Mouse (Mus musculus) layer of hippocampus, postnatal 10 days (tissue): ENCODE results near the gene 1700057G04Rik. TPM values are rescaled to one million over a fixed set of nuclear protein-coding genes. Genes with fewer than 3 reads are reported as not detected.

ENCODE experiments used
- DNase-seq, 2 experiments: peaks; one replicate each; pipeline ENCODE4 v3.0.0; 2021; ENCODE audit warnings: low spot score in 2 of 2
- long read RNA-seq: library from polyadenylated mRNA; stranded (forward); transcript quantifications from one replicate; pipeline ENCODE4 v2.0.0, GENCODE M21; 2023
- total RNA-seq, 2 experiments: library from RNA; stranded (reverse); gene quantifications; 2 replicates each; pipeline ENCODE4 v1.2.3; 2021

Gene 1700057G04Rik
- total RNA-seq: not detected
- long read RNA-seq: 0 reads

- DNase-seq: no peak
These were observed at the start of gene 1700057G04Rik for GRCm38 (mm10) chr9:92309077-92309476. TSS of gene 1700057G04Rik (plus strand) at chr9:92309377.

GRCm38 (mm10) chr9:92260481-92261159, 48.6 kb upstream of the 1700057G04Rik start:
- no peak for DNase-seq

DNA sequence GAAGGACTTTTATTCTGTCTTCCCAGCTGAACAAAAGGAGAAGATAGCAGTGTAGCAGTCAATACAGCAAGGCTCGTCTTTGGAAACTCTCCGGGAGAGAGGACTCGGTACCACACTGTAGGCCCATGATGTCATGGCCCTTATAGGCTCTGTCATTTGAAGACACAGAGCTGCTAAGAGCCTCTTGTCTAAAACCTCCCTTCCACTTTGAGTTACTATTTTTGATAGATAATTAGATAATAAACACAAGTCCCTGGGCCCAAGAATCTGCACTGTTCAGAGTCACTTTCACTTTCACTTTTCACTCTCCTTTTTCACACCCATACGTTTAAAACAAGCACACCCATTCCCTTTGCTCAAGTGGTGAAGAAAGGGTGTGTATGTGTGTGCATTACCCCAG, 43.5 kb upstream of the 1700057G04Rik start:
- no peak for DNase-seq

GRCm38 (mm10) chr9:92266558-92267171, 42.5 kb upstream of the 1700057G04Rik start:
- DNase-seq: no peak

DNA sequence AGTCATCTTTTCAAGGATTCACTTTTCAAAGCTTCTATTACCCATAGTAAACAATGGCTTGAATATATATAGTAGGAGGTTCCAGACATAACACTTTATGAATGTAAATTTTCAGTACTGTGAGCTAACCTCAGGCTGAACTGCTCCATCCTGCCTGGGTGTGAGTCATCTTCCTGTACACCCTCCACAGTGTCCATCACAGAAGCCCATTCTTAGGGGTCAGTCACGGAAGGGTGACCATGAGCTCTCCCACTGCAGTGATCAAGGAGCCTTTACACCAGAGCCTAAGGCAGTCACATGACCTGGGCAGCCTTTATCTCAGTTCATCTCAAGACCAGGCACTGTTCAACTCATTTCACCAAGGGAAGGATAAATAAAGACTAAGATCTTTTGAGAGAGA, 41.4 kb upstream of the 1700057G04Rik start:
- no peak for DNase-seq

DNA sequence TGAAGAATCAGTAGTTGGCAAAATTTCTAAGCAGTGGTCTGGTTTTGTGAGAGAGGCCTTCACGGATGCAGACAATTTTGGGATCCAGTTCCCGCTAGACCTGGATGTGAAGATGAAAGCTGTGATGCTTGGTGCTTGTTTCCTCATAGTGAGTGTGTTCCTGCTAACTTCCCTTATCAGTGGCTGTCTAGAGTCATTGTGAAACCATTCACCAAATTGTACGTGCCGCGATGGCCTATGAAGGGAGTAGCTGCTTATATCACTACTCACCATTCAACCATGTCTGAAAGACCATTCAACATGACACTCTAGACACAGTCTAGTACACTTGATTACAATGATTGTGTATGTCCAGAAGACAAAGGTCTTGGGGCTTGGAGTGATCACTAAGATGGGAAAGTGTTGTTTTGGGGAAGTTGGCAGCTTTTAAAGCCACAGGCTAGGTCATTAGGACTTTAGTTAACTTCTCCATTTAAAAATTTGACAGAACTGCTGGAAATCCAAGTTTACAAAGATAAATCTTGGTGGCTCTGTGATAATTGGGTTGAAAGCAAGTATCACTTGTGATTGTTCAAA, 39.3 kb upstream of the 1700057G04Rik start:
- DNase-seq: no peak

DNA sequence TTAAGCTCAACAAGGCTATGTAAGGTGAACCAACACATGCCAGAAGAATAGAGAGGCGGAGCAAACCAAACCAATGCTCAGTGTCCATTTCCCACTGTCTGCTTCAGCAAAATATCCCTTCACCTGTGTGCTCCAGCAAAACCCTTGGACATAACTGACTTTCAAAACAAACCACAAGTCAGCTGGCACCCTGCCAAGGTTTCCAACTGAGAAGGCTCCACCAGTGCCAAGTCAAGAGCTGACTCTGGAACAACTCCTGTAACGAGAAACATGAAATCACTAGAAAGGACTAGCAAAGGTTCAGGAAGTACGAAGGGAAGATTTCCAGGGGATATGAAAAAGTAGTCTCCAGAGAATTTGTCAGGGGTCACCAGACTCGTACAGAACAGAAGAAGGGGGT, 38.2 kb upstream of the 1700057G04Rik start:
- peak; percentile 21 to 32 for DNase-seq

GRCm38 (mm10) chr9:92272650-92273049, 36.5 kb upstream of the 1700057G04Rik start:
- no peak for DNase-seq

GRCm38 (mm10) chr9:92273271-92273670, 35.9 kb upstream of the 1700057G04Rik start:
- no peak for DNase-seq

DNA sequence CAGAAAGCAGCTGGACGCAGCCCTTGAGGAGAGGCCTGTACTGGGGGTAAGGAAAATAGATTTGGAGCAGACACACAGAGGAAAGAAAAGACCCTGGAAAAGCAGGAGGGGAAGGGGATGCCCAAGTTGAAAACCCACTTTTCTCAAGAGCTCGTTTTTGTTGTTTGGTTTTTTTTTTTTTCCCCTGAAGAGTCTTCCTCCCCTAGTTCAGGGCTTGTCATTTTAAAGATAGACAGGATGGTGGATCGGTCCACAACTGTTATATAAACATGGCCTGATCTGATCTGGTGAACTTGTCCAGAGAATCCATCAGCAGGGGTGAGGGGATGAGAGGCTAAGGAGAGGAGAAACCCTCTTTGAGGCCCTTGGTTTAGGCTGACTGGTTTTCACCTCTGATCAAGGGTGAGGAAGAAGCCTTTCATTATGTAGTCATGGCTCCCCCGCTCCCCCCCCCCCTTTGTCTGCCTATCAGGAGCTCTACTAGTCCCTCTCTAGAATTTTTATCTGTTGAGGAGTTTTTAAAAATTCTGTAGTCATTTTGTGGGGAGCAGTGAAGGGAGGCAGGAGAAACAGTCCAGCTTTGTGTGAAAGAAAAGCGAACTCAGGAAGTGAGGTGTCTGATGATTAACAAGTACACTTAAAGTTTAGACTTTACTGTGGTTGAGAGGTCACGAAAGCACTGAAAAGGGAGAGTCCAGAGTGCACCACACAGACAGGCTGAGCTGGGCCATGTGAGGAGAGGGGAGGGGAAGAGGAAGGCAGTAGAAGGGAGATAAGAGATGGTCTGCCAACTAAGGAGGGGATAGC, 35.0 kb upstream of the 1700057G04Rik start:
- no peak for DNase-seq

GRCm38 (mm10) chr9:92275486-92276207, 33.5 kb upstream of the 1700057G04Rik start, which contains the start of gene Plscr2:
TSS of gene Plscr2 (plus strand) at chr9:92275602.
- DNase-seq: no peak

DNA sequence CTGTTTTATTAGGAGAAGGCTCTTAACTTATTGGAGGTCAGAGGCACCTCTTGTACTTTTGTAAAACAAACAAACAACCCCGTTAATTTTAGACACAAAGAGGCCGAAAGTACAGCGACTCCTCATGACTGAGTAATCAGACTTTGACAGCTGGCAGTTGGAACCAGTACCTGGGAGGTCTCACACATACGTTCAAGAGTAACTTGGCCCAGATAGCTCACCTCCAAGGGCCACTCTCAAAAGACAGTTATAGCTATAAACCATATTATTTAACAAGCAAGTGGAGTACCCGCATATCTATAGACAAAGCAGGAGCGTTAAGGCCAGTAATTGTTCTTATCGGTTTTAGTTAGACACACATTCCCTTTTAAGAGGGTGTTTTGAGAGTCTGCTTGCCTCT, 32.8 kb upstream of the 1700057G04Rik start:
- no peak for DNase-seq

- DNase-seq: no peak
These were observed 29.1 kb upstream of the 1700057G04Rik start for GRCm38 (mm10) chr9:92280048-92280447.

DNA sequence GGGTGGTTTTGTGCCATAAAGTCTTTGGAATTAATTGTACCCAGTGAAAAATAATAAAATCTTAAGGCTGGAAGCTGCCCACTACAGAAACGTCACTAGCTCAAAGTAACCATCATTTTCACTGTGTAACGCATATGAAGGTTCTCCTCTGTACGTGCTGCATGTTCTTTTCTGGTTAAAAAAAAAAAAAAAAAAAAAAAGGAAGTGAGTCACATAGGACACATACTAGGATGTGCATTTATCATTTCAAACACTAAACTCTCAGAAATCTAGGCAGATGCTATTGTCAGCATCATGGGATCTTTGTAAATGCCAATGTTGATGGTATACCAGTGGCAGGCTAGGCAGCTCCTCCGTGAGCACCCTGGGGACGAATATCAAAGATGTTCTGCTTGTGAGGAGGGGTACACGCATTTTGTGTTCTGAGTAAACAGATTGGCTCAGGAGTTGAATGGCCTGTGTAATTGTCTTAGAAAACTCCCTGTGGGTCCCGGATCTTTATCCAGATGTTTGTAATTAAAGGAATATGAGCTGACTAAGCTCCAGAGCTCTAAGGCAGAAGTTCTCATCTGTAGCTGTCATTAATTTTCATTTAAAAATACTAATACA, 26.5 kb upstream of the 1700057G04Rik start:
- DNase-seq: no peak

- no peak for DNase-seq
These were observed 19.5 kb upstream of the 1700057G04Rik start for GRCm38 (mm10) chr9:92289675-92290074.

DNA sequence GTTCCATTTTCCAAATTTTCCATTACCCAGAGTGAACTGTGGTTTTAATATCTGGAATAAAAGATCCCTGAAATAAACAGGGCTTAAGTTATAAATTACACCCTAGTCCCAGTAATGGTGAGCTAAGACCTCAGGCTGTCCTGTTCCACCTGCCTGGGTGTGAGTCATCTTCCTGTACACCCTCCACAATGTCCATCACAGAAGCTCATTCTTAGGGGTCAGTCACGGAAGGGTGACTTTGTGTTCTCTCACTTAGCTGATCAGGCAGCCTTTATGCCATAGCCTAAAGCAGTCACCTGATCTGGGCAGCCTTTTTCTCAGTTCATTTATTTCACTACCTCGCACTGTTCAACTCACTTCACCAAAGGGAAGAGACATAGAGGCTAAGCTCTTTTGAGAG, 17.0 kb upstream of the 1700057G04Rik start:
- no peak for DNase-seq

- DNase-seq: no peak
These were observed 16.3 kb upstream of the 1700057G04Rik start for GRCm38 (mm10) chr9:92292922-92293321.

DNA sequence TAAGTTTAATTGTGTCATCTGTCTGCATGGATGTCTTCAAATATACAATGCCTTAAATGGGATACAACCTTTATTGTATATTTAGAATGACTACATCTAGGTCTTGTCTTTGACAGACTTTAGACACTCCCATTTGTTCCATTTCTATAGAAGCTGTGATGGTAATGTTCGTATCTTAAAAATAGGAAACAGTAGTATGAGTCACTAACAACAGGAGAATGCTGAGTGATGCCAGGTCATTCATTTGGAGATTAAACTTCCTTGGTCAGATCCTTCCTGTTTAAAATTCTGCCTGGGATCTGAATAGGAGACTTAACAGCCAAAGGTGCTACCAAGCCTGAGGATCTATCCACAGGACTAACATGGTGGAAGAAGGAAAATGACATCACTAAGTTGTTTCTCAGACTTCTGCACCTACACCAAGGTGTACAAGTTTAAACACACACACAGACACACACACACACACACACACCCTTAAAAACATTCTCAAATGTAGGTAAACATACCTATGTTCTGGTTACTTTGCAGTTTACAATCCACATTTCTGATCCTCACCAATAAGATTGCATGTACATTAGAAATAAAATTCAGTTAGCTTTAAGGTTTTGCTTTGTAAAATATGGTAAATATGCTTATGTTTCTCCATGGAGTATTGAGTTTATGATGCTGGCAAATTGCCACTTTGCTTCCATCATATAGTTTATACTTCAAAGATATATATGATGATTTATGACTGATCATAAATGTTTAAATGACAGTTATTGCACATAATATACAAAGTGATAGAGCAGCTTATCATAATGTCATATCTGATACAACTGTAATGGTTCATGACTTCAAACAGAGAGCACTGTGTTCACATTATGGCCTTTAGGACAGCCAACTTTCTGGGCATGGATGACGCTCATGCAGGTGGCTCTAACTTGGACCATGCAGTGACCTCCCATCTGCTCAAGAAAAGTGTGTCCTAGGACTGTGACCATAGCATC, 15.3 kb upstream of the 1700057G04Rik start:
- no peak for DNase-seq

GRCm38 (mm10) chr9:92298288-92298687, 10.9 kb upstream of the 1700057G04Rik start:
- no peak for DNase-seq
